Comparison of ENCODE assay signal across 22 mouse cellular contexts in genomic region chr19:35143131-35143530, GRCm38 (mm10).
DNase-seq lines count a peak whose midpoint lies in the region; ATAC-seq and TF ChIP-seq lines count a peak whose summit lies in the region.
"Had no signal": no experiment of that assay in that cellular context is flagged by ENCODE, and none has a peak within 500 bp of the region (broad histone marks: within the 10 kb centered on the region; RNA-seq: fewer than 3 reads in every experiment).

No protein-coding gene starts in this region.

- TF ChIP-seq CTCF in liver, adult 2 months (IDR thresholded peaks at IDR 0.05; ENCODE audit: low read depth, low read length) = no peak
- no peak for TF ChIP-seq CTCF in liver, postnatal 0 days (IDR thresholded peaks at IDR 0.05; ENCODE audit: low read depth)
- no peak for TF ChIP-seq CTCF in MEL (IDR thresholded peaks at IDR 0.05 in 2 of 3, conservative IDR thresholded peaks at IDR 0.05 in 1 of 3; ENCODE audit: control insufficient read depth in 1 of 3, insufficient read depth in 1 of 3, low read depth in 2 of 3, low read length in 3 of 3, poor library complexity in 1 of 3, severe bottlenecking in 1 of 3)

- H3ac ChIP-seq in myocyte (ENCODE audit: control insufficient read depth, insufficient read length) = no peak overlapping the region

- H3K9ac ChIP-seq in liver, adult 2 months (ENCODE audit: low read depth, low read length) = no peak overlapping the region
- no peak overlapping the region for H3K9ac ChIP-seq in liver, postnatal 0 days (replicated peaks)
- no peak overlapping the region for H3K9ac ChIP-seq in MEL (ENCODE audit: control insufficient read depth, low read depth, low read length, poor library complexity, severe bottlenecking)
- no peak overlapping the region for H3K9ac ChIP-seq in kidney, embryonic 16.5 days (replicated peaks; ENCODE audit: low read length)
- H3K9ac ChIP-seq: embryonic facial prominence, embryonic 15.5 days; forebrain, embryonic 12.5 days; heart, embryonic 15.5 days had no signal

- no peak for TF ChIP-seq POLR2A in liver, adult 2 months (IDR thresholded peaks at IDR 0.05; ENCODE audit: extremely low read depth, insufficient read depth, low read length)
- TF ChIP-seq POLR2A in MEL (IDR thresholded peaks at IDR 0.05; ENCODE audit: control insufficient read depth in 1 of 2, insufficient read depth in 1 of 2, low read depth in 1 of 2, low read length in 2 of 2, poor library complexity in 1 of 2) (no peak), myocyte (IDR thresholded peaks at IDR 0.05; ENCODE audit: insufficient read length, low read depth) (no peak)

- peak; percentile 26 for DNase-seq in liver, adult 2 months (ENCODE audit: extremely low read depth, low read depth, low spot score)
- DNase-seq in liver, postnatal 0 days = no peak
- DNase-seq in MEL (ENCODE audit: low read depth, low spot score) = peak; percentile 44
- DNase-seq in brain, adult 2 months (ENCODE audit: low read depth, low spot score) = peak; percentile 11
- DNase-seq in spleen, adult 18-20 months = no peak
- DNase-seq: adrenal gland, adult 8-10 months; cerebellum, adult 11-12 months; cerebellum, postnatal 10 days; gastrocnemius, postnatal 10 days; heart, adult 18-20 months; kidney, adult 8-10 months had no signal

- no peak for TF ChIP-seq RAD21 in MEL (IDR thresholded peaks at IDR 0.05; ENCODE audit: low read depth, low read length)

- no peaks in the 10 kb centered on the region for H3K27me3 ChIP-seq in liver, adult 2 months (ENCODE audit: control insufficient read depth, insufficient read depth, low read length)
- H3K27me3 ChIP-seq in liver, postnatal 0 days (ENCODE audit: insufficient read depth, low read length) = no peaks in the 10 kb centered on the region
- no peaks in the 10 kb centered on the region for H3K27me3 ChIP-seq in MEL (ENCODE audit: control insufficient read depth in 1 of 2, insufficient read depth in 2 of 2, low read length in 2 of 2)
- no peaks in the 10 kb centered on the region for H3K27me3 ChIP-seq in myocyte (ENCODE audit: control insufficient read depth, insufficient read depth, insufficient read length)
- H3K27me3 ChIP-seq in kidney, embryonic 16.5 days (ENCODE audit: insufficient read depth, low read length) = no peaks in the 10 kb centered on the region
- H3K27me3 ChIP-seq: embryonic facial prominence, embryonic 15.5 days; forebrain, embryonic 12.5 days; heart, embryonic 15.5 days had no signal

- TF ChIP-seq EP300 in liver, postnatal 0 days (IDR thresholded peaks at IDR 0.05; ENCODE audit: low read depth) = no peak
- TF ChIP-seq EP300 in MEL (IDR thresholded peaks at IDR 0.05; ENCODE audit: low read depth in 1 of 2, low read length in 2 of 2) = no peak

- no peak overlapping the region for H3K4me3 ChIP-seq in liver, adult 2 months (ENCODE audit: insufficient read depth, low read depth, low read length)
- H3K4me3 ChIP-seq in liver, postnatal 0 days (ENCODE audit: low read depth, low read length) = no peak overlapping the region
- H3K4me3 ChIP-seq in MEL (ENCODE audit: control insufficient read depth in 1 of 2, insufficient read depth in 1 of 2, low read depth in 2 of 2, low read length in 2 of 2) (no peak overlapping the region), myocyte (no peak overlapping the region)
- H3K4me3 ChIP-seq in kidney, embryonic 16.5 days (ENCODE audit: low read length) = no peak overlapping the region
- H3K4me3 ChIP-seq: embryonic facial prominence, embryonic 15.5 days; forebrain, embryonic 12.5 days; heart, embryonic 15.5 days; hindbrain, embryonic 10.5 days had no signal

- H3K36me3 ChIP-seq in liver, adult 2 months (ENCODE audit: control insufficient read depth, insufficient read depth, low read length) = no peaks in the 10 kb centered on the region
- H3K36me3 ChIP-seq in liver, postnatal 0 days (replicated peaks; ENCODE audit: insufficient read depth, low read length) = no peaks in the 10 kb centered on the region
- H3K36me3 ChIP-seq in MEL (ENCODE audit: control insufficient read depth in 1 of 2, insufficient read depth in 2 of 2, low read length in 2 of 2) = peaks cover 0 to 13% of the 10 kb centered on the region in 2 experiments; a peak in 2 of 4 replicates
- no peaks in the 10 kb centered on the region for H3K36me3 ChIP-seq in myocyte (ENCODE audit: control insufficient read depth, insufficient read depth)
- H3K36me3 ChIP-seq in kidney, embryonic 16.5 days (ENCODE audit: insufficient read depth, low read length) = no peaks in the 10 kb centered on the region
- H3K36me3 ChIP-seq: embryonic facial prominence, embryonic 15.5 days; forebrain, embryonic 12.5 days; heart, embryonic 15.5 days; hindbrain, embryonic 10.5 days had no signal

- no peak overlapping the region for H3K4me2 ChIP-seq in liver, postnatal 0 days (ENCODE audit: low read depth, low read length)
- no peak overlapping the region for H3K4me2 ChIP-seq in myocyte (ENCODE audit: low read depth)
- no peak overlapping the region for H3K4me2 ChIP-seq in kidney, embryonic 16.5 days (replicated peaks; ENCODE audit: low read depth, low read length)
- H3K4me2 ChIP-seq: embryonic facial prominence, embryonic 15.5 days; forebrain, embryonic 12.5 days; heart, embryonic 11.5 days; heart, embryonic 15.5 days had no signal

- H3K4me1 ChIP-seq in liver, adult 2 months (ENCODE audit: control insufficient read depth, insufficient read depth, low read length) = peaks cover 2% of the 10 kb centered on the region; the same call in 1 of the 2 replicates
- H3K4me1 ChIP-seq in liver, postnatal 0 days (ENCODE audit: insufficient read depth) = no peaks in the 10 kb centered on the region
- H3K4me1 ChIP-seq in MEL (ENCODE audit: control insufficient read depth in 1 of 2, insufficient read depth in 2 of 2, low read length in 2 of 2) = peaks cover 0 to 11% of the 10 kb centered on the region in 2 experiments; a peak in 3 of 4 replicates
- no peaks in the 10 kb centered on the region for H3K4me1 ChIP-seq in kidney, embryonic 16.5 days (ENCODE audit: insufficient read depth, low read length)
- H3K4me1 ChIP-seq: embryonic facial prominence, embryonic 15.5 days; forebrain, embryonic 12.5 days; heart, embryonic 15.5 days; hindbrain, embryonic 10.5 days had no signal

- ATAC-seq in liver, postnatal 0 days = no peak
- no peak for ATAC-seq in kidney, embryonic 16.5 days (ENCODE audit: low FRiP score, low TSS enrichment)
- ATAC-seq: forebrain, embryonic 16.5 days; hindbrain, embryonic 16.5 days; inflammation-experienced regulatory T-cells, adult 6 months; intestine, postnatal 0 days had no signal

- H3K79me2 ChIP-seq in liver, adult 2 months (ENCODE audit: control insufficient read depth, insufficient read depth, low read length) = no peaks in the 10 kb centered on the region
- H3K79me2 ChIP-seq in MEL (ENCODE audit: control insufficient read depth, insufficient read depth, low read length, poor library complexity) (no peaks in the 10 kb centered on the region), myocyte (ENCODE audit: control insufficient read depth, insufficient read depth) (no peaks in the 10 kb centered on the region)

- H3K27ac ChIP-seq in liver, adult 2 months (replicated peaks; ENCODE audit: insufficient read depth, low read depth, low read length) = no peak overlapping the region
- H3K27ac ChIP-seq in liver, postnatal 0 days (ENCODE audit: low read depth) = no peak overlapping the region
- no peak overlapping the region for H3K27ac ChIP-seq in MEL (ENCODE audit: control insufficient read depth, low read depth, low read length)
- no peak overlapping the region for H3K27ac ChIP-seq in kidney, embryonic 16.5 days (ENCODE audit: low read length)
- H3K27ac ChIP-seq: embryonic facial prominence, embryonic 15.5 days; forebrain, embryonic 12.5 days; heart, embryonic 15.5 days; hindbrain, embryonic 10.5 days had no signal

- H3K9me3 ChIP-seq in liver, postnatal 0 days (ENCODE audit: low read length) = no peaks in the 10 kb centered on the region
- no peaks in the 10 kb centered on the region for H3K9me3 ChIP-seq in MEL (replicated peaks; ENCODE audit: insufficient read depth, low read length)
- no peaks in the 10 kb centered on the region for H3K9me3 ChIP-seq in kidney, embryonic 16.5 days (ENCODE audit: low read length)
- H3K9me3 ChIP-seq: embryonic facial prominence, embryonic 15.5 days; forebrain, embryonic 12.5 days; heart, embryonic 15.5 days; hindbrain, embryonic 10.5 days had no signal

TF ChIP-seq in MEL, 35 proteins besides CTCF, POLR2A, EP300 and RAD21 (continues in another document):
- TF ChIP-seq NRF1 (IDR thresholded peaks at IDR 0.05; ENCODE audit: insufficient read depth, low read depth, low read length, poor library complexity, severe bottlenecking) (no peak), MYB (IDR thresholded peaks at IDR 0.05; ENCODE audit: low read depth, low read length) (no peak), POLR2AphosphoS2 (IDR thresholded peaks at IDR 0.05; ENCODE audit: low read length) (no peak), MAFK (IDR thresholded peaks at IDR 0.05; ENCODE audit: borderline replicate concordance, low read depth, low read length) (no peak), KAT2A (conservative IDR thresholded peaks at IDR 0.05; ENCODE audit: low read depth, low read length) (no peak), CHD2 (IDR thresholded peaks at IDR 0.05; ENCODE audit: low read length) (no peak), JUND (IDR thresholded peaks at IDR 0.05; ENCODE audit: low read depth, low read length) (no peak), SIN3A (IDR thresholded peaks at IDR 0.05; ENCODE audit: low read length) (no peak), GABPA (IDR thresholded peaks at IDR 0.05; ENCODE audit: low read depth, low read length) (no peak), GATA1 (IDR thresholded peaks at IDR 0.05; ENCODE audit: low read depth, low read length) (no peak), NELFE (IDR thresholded peaks at IDR 0.05; ENCODE audit: low read depth, low read length) (no peak)

TF ChIP-seq in myocyte, 11 proteins besides CTCF, POLR2A, EP300 and RAD21:
- TF ChIP-seq MAX (IDR thresholded peaks at IDR 0.05; ENCODE audit: low read depth) = no peak
- TF ChIP-seq CEBPB (IDR thresholded peaks at IDR 0.05; ENCODE audit: insufficient read depth, poor library complexity, severe bottlenecking) = 0 out of 2 replicates have a peak, but pooled peaks have one; percentile 32

Comparison
In these comparisons a context has a peak if more than half of its experiments do, and no peak if none do; other contexts are left out.
1. DNase-seq: peak in liver, adult 2 months (single experiment), MEL (single experiment) and brain, adult 2 months (single experiment); none in liver, postnatal 0 days (single experiment) and spleen, adult 18-20 months (0 of 2).